Mouse (Mus musculus): ENCODE results near the gene Vip.

DNA sequence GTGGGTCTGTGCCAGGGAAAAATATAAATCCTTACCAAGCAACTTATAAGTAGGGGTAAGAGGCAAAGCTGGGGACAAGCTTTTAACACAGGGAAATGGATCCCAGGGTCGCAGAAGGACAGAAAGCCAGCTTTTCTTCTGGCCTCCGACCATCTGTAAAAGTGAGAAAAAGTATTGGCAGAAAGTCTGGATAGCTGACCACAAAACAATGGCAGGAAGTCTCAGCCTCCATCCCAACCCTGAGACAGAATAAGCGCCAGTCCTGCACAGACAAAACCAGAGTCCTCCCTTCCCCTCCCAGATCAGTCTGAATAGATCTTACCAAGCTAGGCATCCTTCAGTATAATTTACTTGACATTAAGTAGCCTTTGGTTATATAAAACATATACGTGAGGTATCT lies 47.0 kb upstream of the Vip start:
- no peak for TF ChIP-seq CTCF (IDR thresholded peaks at IDR 0.05; ENCODE audit: low read depth, low read length)
- TF ChIP-seq POLR2A (IDR thresholded peaks at IDR 0.05; ENCODE audit: insufficient read depth, low read length) = no peak
- TF ChIP-seq EP300 (IDR thresholded peaks at IDR 0.05; ENCODE audit: insufficient read depth, low read depth, low read length) = no peak

Data from ES-Bruce4 (cell line).